Mouse (Mus musculus): ENCODE measurements at regions not wholly inside any gene's neighbourhood (a gene's known extent, or its start where the extent isn't known, plus 50 kb on each side); places are given as distances from the start of the nearest gene placed in this dataset.

DNA sequence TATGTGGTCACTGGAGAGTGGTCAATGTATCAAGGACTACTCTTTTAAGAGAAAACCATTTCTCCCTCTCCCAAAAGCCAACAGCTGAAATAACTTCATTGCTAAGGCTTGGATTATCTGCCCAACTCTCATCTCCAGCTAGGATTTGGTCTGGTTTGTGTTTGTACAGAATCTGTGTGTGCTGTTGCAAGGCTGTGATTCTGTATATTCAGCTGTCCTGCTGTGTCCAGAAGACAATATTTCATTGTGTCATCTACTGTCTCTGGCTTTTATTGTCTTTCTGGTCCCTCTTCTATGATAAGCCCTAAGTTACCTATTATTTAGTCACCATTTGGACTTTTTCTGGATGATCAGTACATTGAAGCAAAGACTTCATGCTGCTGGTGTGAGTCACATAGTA, 110.9 kb downstream of the Cenpc1 start:
- no peak for DNase-seq

DNA sequence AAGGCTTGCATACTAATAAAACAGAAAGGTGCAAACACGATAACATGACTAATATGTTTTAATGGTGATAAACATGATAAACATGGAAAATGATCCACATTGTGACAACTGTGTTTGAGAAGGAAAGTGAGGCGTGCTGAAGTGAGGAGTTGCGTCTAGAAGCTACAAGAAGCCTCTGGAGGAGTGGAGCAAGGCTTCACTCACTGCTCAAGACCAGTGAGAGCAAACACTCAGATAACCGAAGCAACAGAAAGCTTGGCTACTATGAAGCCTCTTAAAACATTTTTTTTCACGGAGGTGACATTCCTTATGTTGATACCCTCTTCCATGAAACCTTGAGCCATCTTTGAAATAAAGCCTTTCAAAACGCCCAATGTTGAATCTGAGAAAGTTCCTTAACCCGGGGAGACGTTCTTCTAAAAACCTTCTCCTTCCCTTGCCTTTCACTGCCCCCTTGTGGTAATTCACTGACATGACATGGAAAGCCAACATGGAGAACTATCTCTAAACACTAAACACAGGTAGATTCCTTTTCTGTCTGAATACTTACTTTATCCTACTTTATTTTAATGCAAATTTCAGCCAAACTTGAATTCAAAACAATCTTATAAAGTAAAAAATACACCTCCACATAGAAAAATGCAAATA, 128.6 kb downstream of the Cenpc1 start:
- peak; percentile 3 for DNase-seq

DNA sequence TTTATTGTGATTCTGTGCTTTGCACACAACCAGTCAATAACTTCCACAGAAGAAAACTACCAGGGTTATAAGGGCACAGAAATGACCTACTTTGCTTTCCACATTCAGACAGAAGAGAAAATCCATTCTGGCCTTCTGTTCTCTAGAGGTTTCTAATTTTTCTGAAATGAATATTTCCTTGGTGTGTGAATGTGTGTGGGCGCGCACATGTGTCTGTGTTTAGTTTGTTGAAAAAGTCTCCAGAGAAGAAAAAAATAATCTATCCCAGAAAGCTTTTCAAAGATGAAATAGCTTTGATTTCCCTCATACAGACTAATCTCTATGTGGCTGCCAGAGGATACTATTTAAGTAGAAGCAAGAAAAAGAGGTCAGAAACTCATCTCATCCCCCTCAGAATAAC, 147.1 kb downstream of the Cenpc1 start:
- DNase-seq: no peak

DNA sequence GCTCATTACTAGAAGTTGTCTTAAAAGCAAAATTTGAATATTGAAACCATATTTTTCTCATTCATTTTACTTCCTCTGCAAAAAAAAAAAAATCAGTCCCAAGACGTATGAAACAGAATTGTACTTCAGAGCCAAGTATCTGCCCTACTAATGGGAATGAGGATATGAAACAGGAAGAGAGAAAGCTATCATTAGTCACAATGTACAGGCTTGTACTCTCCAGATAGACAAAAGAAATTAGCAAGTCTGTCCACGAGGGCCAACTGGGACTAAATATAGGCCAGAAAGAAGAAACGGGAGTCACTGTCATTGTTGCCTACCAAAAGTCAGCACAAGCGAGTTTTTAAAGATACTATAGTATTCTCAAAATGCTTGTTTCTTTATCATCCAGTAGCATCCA, 150.4 kb downstream of the Cenpc1 start:
- DNase-seq: no peak

DNA sequence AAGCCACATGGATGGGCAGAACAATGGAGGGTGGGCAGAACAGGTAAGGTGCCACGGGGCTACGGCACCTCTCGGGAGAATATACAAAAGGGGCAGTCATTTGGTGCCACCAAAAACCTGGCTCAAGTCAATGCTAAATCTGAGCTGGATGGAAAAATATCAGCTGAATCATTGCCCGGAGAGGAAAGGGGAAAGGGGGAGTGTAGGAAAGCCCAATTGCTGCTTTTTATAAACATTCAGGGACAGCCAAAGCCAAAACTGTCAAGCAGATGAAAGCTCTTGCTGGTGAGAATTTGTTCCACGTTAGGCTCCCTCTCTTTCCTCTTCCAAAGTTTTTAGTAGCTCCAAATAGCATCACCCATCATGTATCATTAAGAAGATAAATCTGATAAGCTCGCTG, 168.9 kb downstream of the Cenpc1 start:
- DNase-seq: no peak

DNA sequence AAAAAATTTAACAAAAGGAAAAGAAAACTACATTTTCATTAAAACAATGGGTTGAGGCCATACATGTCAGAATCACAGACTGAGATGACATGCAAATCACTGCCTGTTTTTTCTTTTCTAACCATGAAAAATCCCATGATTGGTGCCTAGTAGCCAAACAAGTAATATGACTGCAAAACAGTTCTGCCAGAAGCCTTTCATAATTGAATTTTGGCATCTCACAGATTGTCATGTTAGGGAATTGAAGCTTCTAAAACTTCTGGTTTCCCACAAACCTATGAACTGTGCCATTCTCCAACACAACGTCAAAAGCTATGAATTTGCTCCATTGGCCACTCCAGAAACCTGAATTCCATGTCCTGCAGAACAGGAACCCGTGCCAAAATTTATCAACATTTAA, 169.6 kb downstream of the Cenpc1 start:
- no peak for DNase-seq

DNA sequence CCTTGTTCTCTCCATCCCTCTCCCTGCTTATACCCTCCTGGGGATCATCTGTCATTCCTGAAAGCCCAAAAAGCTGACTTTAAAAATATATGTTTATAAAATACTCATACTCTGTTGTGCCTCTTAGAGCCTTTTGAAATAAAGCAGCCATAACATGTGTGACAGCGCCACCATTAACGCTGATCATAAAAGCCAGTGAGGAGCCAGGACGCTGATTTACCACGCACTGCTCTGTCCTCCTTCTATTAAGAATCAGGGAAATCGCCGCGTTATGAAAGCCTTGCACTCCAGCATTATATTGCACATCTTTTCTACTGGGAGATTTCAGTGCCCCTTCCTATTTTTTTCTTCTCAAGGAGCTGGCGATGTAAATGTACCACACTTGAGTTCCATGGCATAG, 195.1 kb downstream of the Cenpc1 start:
- DNase-seq: no peak

DNA sequence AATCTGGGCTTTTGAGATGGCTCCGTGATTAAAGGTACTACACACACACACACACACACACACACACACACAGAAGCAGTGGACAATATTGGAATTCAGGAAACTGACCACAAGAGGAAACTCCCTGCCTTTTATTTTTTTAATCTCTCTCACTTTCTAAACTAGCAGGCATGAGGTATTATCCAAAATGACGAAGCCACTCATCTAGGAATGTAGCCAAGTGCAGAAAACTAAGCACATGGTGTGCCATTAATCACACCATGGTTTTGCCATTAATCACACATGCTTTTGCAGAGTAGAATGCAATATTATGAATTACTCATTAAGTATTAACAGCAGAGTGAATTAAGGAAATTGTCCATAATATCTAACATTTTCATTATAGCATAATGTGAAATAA, 232.8 kb downstream of the Cenpc1 start:
- no peak for DNase-seq

DNA sequence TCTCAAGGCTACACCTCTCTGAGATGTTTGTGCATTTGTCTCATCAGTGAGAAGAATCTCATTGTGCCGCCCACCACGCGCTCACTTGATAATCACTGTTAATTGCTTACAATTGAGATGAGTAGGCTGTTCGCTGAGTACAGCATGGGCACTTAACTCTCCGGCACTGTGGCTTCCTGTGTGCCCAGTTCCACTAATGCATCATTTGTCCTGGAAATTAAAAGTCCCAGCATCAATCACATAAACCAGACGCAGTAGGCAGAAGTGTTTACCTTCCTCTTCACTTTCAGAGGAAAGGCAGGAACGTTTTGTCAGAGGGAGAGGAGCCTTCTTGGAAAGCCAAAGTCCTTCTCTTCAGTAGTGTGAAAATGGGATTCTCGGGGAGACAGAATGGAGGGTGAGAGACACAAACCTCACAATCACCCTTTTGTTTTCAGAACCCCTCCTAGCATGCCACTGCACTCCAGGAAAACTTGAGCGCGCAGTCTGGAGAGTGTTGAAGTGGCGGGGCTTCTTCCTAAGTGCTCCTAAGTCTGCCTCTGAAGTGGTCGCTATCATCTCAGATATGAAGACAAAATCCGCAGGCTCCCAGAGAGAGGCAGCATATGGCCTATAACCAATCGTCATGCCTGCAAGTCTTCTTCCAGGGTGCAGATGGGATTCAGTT, 269.7 kb downstream of the Cenpc1 start:
- DNase-seq: no peak

DNA sequence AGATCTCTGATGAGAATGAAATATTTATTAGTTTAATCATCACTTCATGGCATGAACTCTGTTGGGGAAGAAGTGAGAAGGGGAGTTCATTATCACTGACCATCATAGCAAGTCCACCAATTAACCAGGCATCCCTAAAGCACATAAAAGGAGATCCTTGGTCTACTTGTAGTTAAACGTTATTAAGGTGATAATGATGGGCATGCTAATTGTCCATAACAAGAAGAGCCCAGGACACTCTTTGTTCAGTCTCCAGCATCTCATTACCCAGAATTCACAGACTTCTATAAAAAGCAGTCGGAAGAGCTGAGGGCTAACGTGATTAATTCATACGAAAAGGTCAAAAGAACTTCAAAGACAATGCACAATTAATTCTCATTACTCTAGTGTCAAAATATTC, 272.2 kb downstream of the Cenpc1 start:
- no peak for DNase-seq

DNA sequence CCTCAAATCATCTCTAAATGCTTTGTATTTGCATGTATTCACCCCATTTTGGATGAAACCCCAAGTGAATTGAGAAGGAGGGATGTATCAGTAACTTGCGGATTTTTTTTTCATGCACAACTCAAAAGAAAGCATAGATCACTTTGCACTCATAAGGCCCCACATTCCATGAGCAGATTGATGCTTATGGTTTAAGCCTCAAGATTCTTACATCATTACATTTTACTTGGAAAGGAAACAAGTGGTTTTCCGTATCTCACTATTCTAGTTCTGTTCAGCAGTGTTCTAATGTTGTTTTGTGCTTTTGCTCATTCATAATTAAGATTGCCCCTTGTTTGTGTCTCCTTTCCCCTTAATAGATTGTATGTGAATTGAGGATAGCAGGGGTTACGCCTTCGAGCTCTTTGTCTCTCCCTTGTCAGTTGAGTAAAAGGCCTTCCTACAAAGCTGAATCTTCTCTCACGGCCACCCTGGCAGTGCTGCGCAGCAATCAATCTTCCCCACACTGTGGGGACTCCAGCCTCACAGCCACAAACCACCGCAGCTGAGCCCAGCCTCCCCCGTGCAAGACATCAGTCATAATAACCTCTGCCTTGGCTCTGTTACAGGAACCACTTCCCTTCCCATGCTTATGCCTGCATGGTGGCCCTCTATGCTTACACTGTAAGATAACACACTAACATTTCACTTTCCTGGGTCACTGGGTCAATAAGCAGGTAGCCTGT, 284.5 kb downstream of the Cenpc1 start:
- no peak for DNase-seq

DNA sequence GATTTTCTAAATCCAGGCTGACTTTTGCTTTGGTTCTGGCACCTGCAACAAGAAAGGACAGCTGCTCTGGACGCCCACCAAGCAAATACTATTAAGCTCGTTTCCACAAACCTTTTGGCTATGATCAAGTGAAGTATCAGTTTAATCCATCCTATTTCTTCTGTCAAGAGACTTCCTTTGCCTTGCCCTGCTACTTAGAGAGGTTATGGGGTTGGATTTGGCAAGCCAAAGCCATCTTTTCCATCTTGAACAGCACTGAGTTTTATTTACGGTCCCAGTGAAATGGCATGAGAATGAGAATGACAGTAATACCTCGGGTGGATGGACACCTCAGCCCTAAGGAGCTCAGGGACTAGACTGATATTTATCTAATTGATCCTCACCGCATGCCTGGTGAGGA, 285.4 kb downstream of the Cenpc1 start:
- DNase-seq: no peak

DNA sequence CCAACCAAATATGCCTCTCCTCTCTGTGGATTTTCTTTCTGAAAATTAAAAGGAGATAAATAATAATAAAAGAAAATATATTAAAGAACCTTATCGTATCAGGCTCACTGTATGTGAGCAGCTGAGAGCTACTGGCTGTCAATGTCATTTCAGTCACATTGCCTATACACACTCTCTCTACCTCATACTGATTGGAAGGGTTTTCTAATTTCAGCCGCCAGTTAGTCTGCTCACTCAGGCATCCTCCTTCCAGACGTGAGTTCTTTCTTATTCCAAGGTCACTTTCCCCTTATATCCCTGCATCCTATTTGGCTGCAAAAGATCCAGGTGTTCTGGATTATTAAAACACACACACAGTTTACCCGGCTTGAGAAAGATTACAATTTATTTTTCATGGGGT, 286.2 kb downstream of the Cenpc1 start:
- no peak for DNase-seq

DNA sequence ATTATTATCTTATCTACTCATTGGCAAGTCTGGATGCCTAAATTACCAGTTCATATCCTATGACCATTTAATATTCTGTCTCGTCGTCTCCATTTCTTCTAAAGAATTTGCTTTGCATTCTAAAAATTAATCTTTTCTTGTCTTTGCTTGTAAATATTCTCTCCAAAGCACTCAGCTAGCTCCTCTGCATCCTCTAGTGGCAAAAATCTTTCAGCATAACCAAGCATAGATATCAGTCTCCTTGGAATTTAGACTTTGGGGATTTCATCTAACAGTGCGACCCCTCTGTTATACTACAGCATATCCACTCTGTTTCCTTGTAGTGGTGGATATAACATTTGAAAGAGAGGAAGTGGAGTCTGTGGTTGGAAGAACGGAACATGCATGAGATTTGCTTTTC, 292.7 kb downstream of the Cenpc1 start:
- DNase-seq: no peak

DNA sequence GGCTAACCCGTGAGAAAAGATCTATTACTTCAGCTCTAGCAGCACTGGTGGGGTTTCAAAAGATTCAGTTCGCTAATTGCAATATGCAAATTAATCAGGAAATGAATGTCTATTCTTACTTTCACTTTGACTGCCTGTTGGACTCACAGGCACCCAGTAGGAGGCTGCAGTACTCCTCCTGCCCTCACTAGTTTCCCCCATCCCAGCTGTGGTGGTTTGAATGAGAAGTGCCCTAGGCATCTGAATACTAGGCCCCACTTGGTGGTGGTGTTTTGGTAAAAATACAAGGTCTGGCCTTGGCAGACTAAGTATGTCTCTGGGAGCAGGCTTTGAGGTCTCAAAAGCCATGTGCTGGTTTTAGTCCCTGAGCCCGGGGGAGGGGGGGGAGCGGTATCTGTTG, 293.3 kb downstream of the Cenpc1 start:
- no peak for DNase-seq

DNA sequence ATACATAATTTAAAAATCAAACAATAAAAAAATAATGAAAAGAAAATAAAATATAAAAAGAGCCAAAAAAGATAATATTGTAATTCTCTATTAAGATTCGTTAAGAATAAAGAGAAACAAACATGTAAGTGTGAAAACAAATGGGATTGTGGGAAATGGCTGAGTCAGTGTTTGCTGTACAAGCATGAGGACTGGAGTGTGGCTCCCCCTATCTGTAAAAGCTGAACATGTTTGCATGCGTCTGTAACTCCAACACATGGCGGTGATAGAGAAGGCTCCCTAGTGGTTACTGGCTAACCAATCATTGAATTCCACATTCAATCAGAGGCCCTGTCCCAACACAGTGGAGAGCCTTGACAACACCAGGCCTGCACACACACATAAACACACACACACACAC, 298.2 kb downstream of the Cenpc1 start:
- no peak for DNase-seq

DNA sequence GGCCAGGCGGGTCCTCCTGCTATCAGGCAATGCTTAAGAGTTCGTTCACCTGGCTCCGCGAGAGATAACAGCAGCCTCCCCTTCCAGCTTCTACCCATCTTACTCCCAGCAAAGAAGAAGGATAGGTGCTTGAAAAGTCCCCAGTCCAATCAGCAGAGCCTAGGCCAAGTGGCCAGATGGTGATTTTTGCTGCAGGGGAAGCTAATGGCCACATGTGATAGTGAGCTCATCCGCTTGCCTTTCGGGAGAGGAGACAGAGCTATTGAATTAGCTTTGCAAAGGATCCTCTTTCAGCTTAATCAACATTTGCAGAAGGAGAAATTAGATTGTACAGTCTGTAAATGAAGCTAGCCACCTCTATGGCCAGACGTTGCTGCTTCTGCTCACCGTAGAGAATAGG, 308.7 kb downstream of the Cenpc1 start:
- DNase-seq: no peak

DNA sequence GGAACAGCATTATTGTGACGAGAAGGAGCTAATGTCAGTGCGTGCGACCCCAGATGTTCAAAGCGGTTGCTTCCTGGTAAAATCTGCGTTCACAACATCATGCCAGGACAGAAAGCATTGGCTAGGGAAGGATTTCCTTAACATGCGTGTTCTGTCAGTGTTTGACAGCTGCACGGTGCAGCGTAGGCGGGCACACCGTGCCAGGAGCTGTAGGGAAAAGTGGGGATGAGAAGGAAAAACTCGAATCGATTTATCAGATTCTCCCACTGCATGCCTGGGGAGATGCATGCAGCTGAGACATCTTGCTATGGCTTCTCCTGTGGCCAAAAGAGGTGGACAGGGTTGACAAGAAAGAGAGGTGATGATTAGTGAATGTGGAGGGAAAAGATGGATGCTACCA, 311.2 kb downstream of the Cenpc1 start:
- no peak for DNase-seq

DNA sequence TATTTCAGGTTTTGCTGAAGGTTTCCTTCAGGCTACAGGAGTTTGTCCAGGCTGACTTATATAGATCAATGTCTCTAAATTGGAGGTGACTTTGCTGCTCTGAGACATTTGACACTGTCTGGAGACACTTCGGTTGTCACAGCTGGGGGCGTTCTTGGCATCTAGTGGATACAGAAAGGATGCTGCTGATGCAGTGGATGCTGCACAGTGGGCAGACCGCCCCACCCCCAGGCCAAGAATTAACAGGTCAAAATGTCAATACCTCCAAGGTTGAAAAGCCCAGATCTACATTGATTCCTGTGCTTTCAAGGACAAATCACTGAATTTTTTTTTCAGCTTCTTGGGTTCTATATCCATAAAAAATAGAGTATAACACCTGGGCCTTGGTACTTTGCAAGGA, 312.3 kb downstream of the Cenpc1 start:
- no peak for DNase-seq

DNA sequence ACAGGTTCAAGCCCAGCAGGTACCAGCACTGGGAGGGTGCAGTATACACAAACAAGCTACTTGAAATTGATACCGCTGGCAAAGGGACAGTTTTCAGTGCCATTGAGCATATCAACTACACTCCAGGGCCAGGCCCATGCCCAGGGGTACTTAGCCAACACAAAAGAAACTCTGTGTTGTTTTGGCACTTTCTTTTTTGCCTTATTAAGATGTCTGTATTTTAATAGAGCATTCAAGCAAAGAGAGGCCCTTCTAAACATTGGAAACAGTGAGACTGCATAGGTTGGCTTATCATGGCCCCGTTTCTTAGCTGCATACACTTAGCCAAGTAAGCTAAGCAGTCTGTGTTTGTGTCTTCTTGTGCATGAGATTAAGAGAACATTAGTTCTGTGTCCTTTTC, 313.7 kb downstream of the Cenpc1 start:
- no peak for DNase-seq

DNA sequence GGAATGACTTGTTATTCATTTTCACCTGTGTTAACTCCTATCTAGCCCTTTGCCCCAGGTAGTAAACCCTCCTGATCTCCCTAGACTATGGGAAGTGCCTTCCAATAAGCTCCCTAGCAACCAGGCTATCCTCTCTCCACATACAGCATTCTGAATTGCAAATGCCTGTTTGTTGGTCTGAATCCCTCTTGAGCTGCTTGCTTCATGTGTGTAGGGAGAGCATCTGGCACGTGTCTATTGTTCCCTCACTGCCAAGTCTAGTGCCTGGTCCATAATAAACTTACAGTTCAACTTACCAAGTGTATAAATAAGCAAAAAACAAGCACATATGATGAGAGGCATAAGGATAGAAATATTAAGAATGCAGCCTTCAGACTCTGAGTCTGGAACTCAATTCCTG, 314.5 kb downstream of the Cenpc1 start:
- DNase-seq: no peak

DNA sequence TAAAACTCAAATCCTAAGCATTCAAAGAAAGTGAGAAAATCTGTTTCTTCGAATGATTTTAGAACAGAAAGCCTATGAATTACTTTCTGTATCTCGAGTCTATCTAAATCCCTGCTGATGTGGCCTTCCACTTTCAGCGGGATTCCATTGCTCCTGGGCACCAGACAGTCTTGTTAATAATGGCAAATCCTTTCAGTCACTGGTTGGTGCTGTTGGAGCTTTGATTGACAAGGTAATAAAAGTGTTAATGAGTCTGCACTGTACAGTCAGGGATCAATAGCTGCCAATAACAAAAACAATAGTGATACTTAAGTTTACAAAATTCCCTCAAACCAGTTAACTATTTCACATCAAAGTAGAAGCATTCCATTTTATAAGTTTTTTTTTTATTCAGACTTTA, 335.8 kb downstream of the Cenpc1 start:
- DNase-seq: no peak

DNA sequence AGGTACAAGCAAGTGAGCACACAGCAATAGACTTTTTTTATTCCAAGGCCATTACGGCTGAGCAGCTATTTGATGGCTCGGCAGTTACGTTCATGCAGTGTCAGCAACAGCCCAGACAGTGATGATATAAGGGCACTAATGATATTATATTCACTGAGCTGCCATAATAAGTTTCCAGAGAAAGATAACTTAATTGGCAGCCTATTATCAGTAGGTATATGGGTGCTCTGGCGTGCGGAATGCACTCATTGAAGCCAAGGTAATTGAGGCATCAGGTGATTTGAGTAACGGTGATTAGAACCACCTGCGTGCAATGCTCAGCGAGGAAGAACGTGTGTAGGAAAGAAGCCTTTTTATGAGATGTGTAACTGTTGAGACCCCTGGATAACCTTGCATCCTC, 358.0 kb downstream of the Cenpc1 start:
- no peak for DNase-seq

DNA sequence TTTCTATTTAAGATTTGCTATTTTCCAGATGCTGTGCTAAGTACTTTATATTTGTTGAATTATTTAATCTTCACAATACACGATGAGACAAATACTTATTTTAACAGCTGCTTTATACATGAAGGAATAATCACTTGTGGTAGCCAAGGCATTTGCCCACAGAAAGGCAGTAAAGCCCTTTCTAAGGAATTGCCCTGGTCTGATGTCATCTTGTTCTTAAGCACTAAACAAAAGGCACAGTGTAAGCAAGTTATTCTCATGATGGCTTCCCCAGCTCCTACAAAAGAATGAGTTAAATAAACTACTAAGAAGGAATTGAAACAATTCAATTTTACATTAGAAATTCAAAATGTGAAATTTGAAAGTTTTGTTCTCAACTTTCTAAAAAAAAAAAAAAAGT, 358.8 kb downstream of the Cenpc1 start:
- DNase-seq: no peak

Data from adrenal gland, postnatal 25 days (tissue).